Mouse (Mus musculus) kidney, adult 8-10 months (tissue): ENCODE results near the gene Allc.
A peak's percentile ranks its signal among the peaks of the same experiment; 100 is the strongest.

Experiments
- DNase-seq, 2 experiments: peaks; one replicate each; pipeline ENCODE4 v3.0.0; 2022

Allc gene

DNA sequence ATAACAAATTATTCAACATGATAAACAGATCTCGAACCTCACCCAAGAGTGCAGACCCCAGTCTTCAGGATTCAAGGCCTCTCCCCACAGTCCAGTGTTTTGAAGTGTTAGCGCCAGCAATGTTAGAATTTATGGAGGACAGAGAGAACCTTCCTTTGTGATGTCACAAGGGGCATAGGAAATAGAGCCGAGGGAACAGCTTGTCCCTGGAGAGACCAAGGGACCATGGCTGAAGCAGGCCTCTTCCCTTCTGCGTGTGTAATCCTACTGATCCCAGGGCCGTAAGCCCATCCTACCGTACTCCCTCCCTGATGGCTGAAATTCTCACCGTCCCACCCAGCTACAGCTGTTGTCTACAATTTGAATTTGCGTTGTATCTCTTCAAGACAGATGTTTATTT lies at the start of gene Allc:
TSS of gene Allc (minus strand) at position 101 of the 400 bp plus-strand sequence.
- no peak for DNase-seq

DNA sequence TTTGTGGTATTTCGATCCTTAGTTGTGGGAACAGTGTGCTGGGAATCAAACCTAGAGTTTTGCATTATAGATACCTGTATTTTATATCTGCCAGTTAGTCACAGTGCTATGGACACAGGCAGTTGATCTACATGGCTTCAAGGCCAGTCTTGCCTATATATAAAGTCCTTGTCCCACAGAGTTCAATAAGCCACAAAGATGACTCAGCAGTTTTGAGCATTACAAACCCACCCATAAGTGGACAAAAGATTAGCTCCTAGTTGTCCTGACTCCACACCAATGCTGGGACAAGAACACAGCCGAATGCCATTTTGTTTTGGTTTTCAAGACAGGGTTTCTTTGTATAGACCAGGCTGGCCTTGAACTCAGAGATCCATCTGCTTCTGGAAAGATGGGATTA lies 46.1 kb upstream of the Allc start:
- DNase-seq: no peak

DNA sequence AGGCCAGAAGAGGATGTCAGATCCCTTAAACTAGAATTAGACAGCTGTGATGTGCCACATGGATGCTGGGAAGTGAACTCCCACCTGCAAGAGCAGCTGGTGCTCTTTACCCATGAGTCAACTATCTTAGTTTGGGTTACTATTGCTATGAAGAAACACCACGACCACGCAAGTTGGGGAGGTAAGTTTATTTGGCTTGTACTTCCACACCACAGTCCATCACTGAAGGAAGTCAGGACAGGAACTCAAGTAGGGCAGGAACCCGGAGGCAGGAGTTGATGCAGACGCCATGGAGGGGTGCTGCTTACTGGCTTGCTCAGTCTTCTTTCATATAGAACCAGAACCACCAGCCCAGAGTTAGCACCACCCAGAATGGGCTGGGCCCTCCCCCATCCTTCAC lies 44.8 kb upstream of the Allc start:
- DNase-seq: no peak

GRCm38 (mm10) chr12:28625407-28625806 lies 43.1 kb upstream of the Allc start:
- DNase-seq: no peak

- DNase-seq: no peak
Measured at GRCm38 (mm10) chr12:28624251-28624650, 41.9 kb upstream of the Allc start.

DNA sequence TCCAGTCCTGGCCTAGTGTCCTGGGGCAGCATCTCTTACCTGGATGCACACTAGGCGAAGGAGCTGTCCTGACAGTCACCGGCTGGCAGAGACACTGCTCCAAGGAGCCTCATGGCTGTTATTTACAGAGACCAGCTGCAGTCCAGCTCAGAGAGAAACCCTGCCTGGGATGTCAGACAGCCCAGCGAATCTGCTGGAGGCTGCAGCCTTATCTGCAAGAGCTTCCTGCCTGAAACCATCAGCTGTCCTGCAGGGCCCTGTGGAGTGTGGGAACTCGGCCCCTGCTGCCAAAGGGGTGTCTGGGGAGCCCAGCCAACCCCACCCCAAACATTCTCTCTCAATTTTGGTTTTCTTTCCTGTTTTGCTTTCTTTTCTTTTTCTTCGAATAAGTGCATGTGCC lies 40.9 kb upstream of the Allc start, which contains the start of gene Colec11:
TSS of gene Colec11 (minus strand) at position 183 of the 400 bp plus-strand sequence.
- DNase-seq: no peak

GRCm38 (mm10) chr12:28622641-28623040 lies 40.3 kb upstream of the Allc start:
- no peak for DNase-seq

GRCm38 (mm10) chr12:28622167-28622532 lies 39.8 kb upstream of the Allc start:
- DNase-seq: no peak

DNA sequence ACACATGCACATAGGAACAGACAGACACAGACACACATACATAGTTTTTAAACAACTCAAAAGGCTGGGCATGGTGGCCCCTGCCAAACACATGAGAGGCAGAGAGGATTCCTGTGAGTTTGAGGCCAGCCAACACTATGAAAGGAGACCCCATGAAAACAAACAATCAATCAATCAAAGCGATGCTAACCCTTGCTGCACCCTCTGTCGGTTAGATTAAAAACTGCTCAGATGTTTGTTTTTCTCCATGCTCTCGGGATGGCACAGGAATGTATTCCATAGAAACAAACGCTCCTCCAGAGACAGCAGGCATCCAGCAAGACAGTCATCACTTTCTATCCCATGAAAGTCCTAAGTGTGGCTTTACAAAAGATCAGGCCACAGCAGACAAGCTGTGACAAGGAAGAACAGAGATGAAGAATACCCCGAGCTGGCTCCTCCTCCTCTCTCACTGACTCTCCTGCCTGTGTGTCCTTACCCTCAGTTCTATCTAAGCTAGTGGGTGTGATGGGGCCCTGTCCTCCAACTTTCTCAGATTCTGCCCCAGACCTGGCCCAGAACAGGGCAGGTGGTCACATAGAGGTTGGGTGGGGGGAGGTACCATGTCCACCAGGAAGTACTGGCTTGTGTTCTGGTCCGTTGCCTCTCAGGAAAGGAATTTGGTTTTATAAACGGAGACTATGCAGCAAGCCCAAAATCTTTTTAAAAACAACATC lies 39.3 kb upstream of the Allc start:
- no peak for DNase-seq

DNA sequence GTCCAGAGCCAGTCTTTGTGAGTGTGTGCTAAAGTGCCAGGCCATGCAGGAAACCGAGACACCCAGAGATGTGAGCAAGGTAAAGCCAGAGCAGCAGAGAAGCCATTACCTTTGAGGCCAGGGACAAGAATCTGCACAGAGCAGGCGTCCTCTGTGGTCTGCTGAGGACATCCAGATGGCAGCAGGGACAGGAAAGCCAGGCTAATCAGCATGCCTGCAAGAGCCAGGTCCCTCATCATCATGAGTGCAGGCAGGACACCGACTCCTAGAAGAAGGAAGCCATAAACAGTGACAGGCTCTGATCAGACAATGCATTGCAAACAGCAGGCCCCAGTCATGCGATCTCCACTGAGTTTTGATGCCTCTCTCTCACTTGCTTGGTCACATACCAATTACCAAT lies 35.0 kb upstream of the Allc start:
- DNase-seq: no peak

- DNase-seq: no peak
Measured at GRCm38 (mm10) chr12:28614401-28614800, 32.1 kb upstream of the Allc start.

DNA sequence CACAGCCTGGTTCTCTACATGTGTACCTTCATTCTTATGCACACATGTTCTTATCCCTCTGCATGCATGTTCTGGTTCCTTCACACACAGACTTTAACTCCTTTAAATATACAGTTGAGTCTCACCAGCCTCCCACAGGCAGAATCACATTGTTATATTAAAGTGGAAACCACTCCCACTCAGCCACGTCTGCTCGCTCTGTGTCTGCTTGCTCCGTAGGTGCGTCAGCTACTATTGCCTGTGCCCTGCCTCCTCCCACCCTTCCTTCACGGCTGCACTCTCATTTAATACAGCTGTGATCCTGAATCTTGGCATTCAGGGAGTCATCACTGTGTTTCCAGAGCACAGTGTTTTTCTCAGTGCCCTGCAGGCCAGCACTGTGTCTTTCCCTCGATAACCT lies 30.1 kb upstream of the Allc start:
- DNase-seq: no peak

- no peak for DNase-seq
Measured at GRCm38 (mm10) chr12:28607546-28608305, 25.4 kb upstream of the Allc start.

GRCm38 (mm10) chr12:28603494-28603893 lies 21.2 kb upstream of the Allc start:
- DNase-seq: no peak

- DNase-seq: no peak
Measured at GRCm38 (mm10) chr12:28602259-28602658, 19.9 kb upstream of the Allc start.

DNA sequence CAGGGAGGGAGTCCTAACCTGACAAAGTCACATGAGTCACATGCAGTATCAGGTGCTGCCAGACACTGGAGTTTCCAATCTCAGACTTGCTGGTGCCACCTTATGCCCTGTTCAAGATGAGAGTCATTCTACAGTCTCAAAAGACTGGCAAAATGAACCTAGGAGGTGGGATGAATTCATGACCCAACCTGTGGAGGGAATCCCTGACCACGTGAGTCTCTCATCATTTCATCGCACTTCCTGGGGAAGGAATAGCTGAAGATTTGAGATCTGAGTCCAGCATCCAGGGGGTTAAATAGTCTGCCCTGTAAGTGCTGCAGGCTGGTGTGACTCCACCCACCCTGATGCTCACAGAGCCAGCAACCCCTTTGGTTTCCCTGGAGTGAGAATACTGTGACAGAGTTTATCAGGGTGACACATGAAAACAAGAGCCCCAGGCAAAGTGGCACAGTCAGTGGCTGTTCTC lies 16.2 kb upstream of the Allc start:
- DNase-seq: no peak

DNA sequence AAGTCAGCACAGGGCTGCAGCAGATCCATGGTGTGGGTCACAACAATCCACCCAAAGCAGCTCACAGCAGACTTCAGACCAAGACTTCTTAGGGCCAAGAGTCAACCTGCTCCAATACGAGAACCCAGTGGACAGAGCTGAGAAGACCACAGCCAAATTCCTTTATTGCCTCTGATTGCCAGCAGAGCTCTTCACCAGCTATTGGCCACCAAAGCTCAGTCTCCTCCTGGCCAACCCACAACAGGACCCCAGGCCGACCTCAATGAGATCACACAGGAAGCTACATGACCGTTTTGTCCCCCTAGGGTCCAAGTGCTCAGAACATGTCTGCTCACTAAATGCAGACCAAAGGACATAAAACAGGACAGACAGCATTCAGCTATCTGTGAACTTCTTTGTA lies 15.8 kb upstream of the Allc start:
- no peak for DNase-seq

GRCm38 (mm10) chr12:28597699-28598098 lies 15.4 kb upstream of the Allc start:
- DNase-seq: no peak

DNA sequence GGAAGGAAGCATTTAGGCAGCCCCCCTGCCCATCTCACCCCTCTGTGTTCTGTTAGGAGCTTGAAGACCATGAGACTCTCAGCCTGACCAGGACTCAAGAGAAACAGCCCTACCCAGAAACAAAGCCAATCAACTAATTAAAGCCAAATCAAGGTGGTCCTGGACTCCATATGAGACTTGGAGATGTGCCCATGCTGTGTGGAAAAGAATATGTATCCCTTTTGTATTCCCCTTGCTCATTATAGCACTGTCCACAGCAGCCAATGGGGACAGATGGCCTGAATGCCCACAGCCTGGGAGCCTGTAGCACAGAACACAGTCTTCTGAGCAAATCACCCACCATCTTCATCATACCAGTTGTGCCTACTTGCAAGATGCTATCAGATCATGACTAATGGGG lies 14.5 kb upstream of the Allc start:
- no peak for DNase-seq

DNA sequence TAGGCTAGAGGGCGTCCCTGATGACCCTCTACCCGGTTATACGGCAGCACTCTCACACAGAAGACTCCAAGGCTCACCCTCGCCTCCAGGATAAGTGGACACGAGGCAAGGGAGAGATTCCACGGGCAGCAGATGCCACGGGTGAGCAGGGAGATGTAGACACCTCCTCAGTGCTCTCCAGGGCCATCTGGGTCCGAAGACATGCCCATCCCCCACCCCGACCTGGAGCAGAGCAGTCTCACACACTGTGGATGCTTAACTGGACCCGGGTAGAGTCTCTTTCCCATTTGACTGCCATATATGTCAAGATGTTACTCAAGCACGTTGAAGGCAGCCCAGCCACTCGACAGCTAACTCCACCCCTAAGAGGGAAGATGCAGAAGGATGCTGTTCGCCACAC lies 8.1 kb upstream of the Allc start:
- DNase-seq: no peak

DNA sequence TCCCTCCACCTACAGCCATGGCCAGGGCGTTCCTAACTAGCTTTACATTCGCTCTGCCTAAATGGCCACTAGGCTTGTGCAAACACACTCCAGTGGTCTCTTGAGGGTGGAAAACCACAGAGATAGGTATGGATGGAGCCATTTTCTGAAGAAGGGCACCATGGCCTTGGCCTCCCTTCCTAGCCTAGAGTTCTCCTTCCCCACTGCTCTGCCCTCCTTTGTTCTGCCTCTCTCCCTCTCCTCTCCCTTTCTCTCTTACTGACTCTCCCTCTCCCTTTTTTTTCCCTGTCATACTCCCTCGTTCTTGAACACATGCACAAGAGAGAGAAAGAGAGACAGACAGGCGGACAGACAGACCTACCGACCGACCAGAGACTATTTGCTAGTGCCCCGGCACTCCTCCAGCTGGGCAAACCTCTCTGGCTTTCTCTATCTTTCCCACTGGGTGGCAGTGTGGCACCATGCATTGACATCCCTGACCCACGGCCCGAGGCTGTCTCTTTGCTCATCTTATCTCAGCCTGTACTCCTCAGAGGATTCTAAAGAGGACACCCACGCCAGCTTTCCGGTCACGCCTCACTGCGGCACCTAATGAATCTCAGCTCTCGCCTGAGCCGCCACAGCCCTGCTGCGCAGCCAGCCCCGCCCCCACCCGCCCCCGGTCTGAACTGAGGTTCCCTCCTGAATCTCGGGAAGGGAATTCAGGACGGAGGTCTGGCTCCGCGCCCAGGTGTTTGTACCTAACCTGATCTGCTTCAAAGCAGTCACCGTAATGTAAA lies 7.0 kb upstream of the Allc start:
- peak; percentile 67 to 80 for DNase-seq

GRCm38 (mm10) chr12:28587949-28588348 lies 5.6 kb upstream of the Allc start:
- no peak for DNase-seq

GRCm38 (mm10) chr12:28584036-28584435 lies 1.7 kb upstream of the Allc start:
- no peak for DNase-seq

DNA sequence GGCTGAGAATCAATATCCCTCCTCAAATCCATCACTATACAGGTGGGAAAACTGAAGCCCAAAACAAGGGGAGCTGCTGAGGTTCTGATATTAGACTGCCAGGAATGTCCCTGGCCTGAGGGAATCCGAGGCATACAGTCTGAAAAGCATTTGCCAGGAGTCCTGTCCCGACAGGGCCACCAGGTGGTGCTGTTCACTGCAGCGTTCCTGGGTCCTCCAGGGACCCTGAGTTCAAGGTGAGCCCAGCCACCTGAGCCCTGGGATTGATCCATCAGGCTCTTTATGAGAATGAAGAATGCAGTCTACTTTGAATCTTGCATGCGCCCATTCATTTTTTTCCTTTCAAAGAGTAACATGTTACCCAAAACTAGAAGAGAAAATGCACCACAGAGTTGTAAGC lies 3.2 kb downstream of the Allc start:
- DNase-seq: peak in 1 of 2 experiments; percentile 8
